Mouse (Mus musculus): ENCODE measurements around the gene Hsd11b1. TPM values are rescaled to one million over a fixed set of nuclear protein-coding genes. Genes with fewer than 3 reads are reported as not detected.

Gene Hsd11b1
- polyA plus RNA-seq, 1 experiment = not detected

DNA sequence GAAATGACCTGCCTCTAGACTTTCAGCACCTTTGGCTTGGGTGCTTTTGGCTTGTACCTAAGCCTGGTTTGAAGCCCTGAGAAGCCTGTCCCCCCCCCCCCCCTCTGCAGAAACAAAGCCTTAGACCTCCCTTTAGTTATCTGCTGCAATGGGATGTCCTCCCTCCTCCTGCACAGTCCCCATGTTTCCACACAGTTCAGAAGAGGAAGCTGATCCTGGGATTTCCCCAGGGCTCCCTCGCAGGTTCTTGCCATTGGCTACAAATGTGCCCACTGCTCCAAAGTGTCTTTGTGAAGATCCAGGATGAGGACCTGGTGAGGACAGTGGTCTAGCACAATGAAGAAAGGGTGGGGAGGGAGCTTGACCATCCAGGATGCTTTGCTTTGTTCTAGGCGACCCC lies 39.2 kb upstream of the Hsd11b1 start:
- Histone ChIP-seq H3K36me3 (ENCODE audit: control insufficient read depth, insufficient read depth, low read length, poor library complexity, severe bottlenecking) (no peaks in the 10 kb centered on the region), H3K9ac (ENCODE audit: low read depth, poor library complexity, severe bottlenecking) (no peak overlapping the region), H3K4me1 (ENCODE audit: control insufficient read depth, insufficient read depth, low read length) (no peaks in the 10 kb centered on the region), H3K9me3 (replicated peaks; ENCODE audit: control insufficient read depth, insufficient read depth, low read length, poor library complexity, severe bottlenecking) (no peaks in the 10 kb centered on the region), H3K27me3 (ENCODE audit: control insufficient read depth, insufficient read depth, low read length, poor library complexity, severe bottlenecking) (no peaks in the 10 kb centered on the region), H3K4me3 (ENCODE audit: low read depth, low read length) (no peak overlapping the region), H3K27ac (ENCODE audit: insufficient read depth, low read length) (no peak overlapping the region)
- TF ChIP-seq CTCF (IDR thresholded peaks at IDR 0.05; ENCODE audit: low read depth, low read length) (no peak), POLR2A (IDR thresholded peaks at IDR 0.05; ENCODE audit: insufficient read depth, low read length) (no peak), EP300 (IDR thresholded peaks at IDR 0.05; ENCODE audit: insufficient read depth, low read depth, low read length) (no peak)

DNA sequence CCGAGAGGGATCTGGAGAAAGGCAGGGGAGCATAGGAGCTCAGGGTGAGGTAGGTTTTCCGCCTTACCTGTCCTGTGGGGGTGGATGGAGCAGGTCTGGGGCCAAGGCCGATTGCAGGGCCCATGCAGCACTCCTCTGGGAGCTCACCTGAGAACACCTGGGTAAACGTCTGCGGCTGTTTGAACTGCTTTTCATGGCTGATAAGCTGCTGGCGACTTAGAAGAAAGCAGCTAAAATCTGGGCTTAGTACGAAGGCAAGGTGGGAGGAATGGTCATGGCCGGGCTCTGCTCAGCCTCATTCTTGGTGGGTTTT lies 38.2 kb upstream of the Hsd11b1 start:
- Histone ChIP-seq H3K27me3 (ENCODE audit: control insufficient read depth, insufficient read depth, low read length, poor library complexity, severe bottlenecking) (no peaks in the 10 kb centered on the region), H3K4me1 (ENCODE audit: control insufficient read depth, insufficient read depth, low read length) (no peaks in the 10 kb centered on the region), H3K4me3 (ENCODE audit: low read depth, low read length) (0 out of 2 replicates have a peak overlapping the region, but pooled peaks have one; percentile 7), H3K9ac (ENCODE audit: low read depth, poor library complexity, severe bottlenecking) (no peak overlapping the region), H3K9me3 (replicated peaks; ENCODE audit: control insufficient read depth, insufficient read depth, low read length, poor library complexity, severe bottlenecking) (no peaks in the 10 kb centered on the region), H3K27ac (ENCODE audit: insufficient read depth, low read length) (no peak overlapping the region), H3K36me3 (ENCODE audit: control insufficient read depth, insufficient read depth, low read length, poor library complexity, severe bottlenecking) (no peaks in the 10 kb centered on the region)
- TF ChIP-seq EP300 (IDR thresholded peaks at IDR 0.05; ENCODE audit: insufficient read depth, low read depth, low read length) (no peak), CTCF (IDR thresholded peaks at IDR 0.05; ENCODE audit: low read depth, low read length) (no peak)

- TF ChIP-seq POLR2A (IDR thresholded peaks at IDR 0.05; ENCODE audit: insufficient read depth, low read length) (no peak), EP300 (IDR thresholded peaks at IDR 0.05; ENCODE audit: insufficient read depth, low read depth, low read length) (no peak), CTCF (IDR thresholded peaks at IDR 0.05; ENCODE audit: low read depth, low read length) (no peak)
Observed at GRCm38 (mm10) chr1:193301216-193302092, 37.6 kb upstream of the Hsd11b1 start.

DNA sequence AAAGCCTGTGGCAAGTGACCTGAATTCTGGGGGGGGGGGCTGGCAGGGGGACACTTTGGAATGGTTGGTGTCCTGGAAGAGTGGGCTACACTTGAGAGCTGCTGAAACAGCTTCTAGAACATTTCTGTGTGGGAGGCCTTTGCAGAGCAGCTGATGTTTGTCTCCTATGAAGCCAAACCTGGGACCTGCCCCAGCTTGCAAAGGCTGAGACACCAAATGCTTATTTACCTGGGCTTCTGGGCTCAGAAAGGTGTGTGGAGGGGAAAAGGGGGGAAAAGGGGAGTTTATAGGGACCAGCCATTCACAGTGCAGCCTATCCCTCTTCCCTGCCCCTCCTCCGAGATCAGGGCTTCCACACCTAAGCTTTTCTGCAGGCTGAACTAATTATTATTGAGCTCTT lies 36.1 kb upstream of the Hsd11b1 start:
- Histone ChIP-seq H3K27me3 (ENCODE audit: control insufficient read depth, insufficient read depth, low read length, poor library complexity, severe bottlenecking) (no peaks in the 10 kb centered on the region), H3K9me3 (replicated peaks; ENCODE audit: control insufficient read depth, insufficient read depth, low read length, poor library complexity, severe bottlenecking) (no peaks in the 10 kb centered on the region), H3K4me1 (ENCODE audit: control insufficient read depth, insufficient read depth, low read length) (no peaks in the 10 kb centered on the region), H3K9ac (ENCODE audit: low read depth, poor library complexity, severe bottlenecking) (no peak overlapping the region), H3K36me3 (ENCODE audit: control insufficient read depth, insufficient read depth, low read length, poor library complexity, severe bottlenecking) (no peaks in the 10 kb centered on the region), H3K27ac (ENCODE audit: insufficient read depth, low read length) (no peak overlapping the region), H3K4me3 (ENCODE audit: low read depth, low read length) (no peak overlapping the region)
- no peak for TF ChIP-seq POLR2A (IDR thresholded peaks at IDR 0.05; ENCODE audit: insufficient read depth, low read length)
- no peak for TF ChIP-seq EP300 (IDR thresholded peaks at IDR 0.05; ENCODE audit: insufficient read depth, low read depth, low read length)
- TF ChIP-seq CTCF (IDR thresholded peaks at IDR 0.05; ENCODE audit: low read depth, low read length) = no peak

More at GRCm38 (mm10) chr1:193301216-193302092, 37.6 kb upstream of the Hsd11b1 start:
- H3K4me3 ChIP-seq (ENCODE audit: low read depth, low read length) = 0 out of 2 replicates have a peak overlapping the region, but pooled peaks have one; percentile 7
- H3K27me3 ChIP-seq (ENCODE audit: control insufficient read depth, insufficient read depth, low read length, poor library complexity, severe bottlenecking) = no peaks in the 10 kb centered on the region
- no peaks in the 10 kb centered on the region for H3K4me1 ChIP-seq (ENCODE audit: control insufficient read depth, insufficient read depth, low read length)
- H3K36me3 ChIP-seq (ENCODE audit: control insufficient read depth, insufficient read depth, low read length, poor library complexity, severe bottlenecking) = no peaks in the 10 kb centered on the region
- H3K9ac ChIP-seq (ENCODE audit: low read depth, poor library complexity, severe bottlenecking) = no peak overlapping the region
- H3K27ac ChIP-seq (ENCODE audit: insufficient read depth, low read length) = no peak overlapping the region
- H3K9me3 ChIP-seq (replicated peaks; ENCODE audit: control insufficient read depth, insufficient read depth, low read length, poor library complexity, severe bottlenecking) = no peaks in the 10 kb centered on the region

DNA sequence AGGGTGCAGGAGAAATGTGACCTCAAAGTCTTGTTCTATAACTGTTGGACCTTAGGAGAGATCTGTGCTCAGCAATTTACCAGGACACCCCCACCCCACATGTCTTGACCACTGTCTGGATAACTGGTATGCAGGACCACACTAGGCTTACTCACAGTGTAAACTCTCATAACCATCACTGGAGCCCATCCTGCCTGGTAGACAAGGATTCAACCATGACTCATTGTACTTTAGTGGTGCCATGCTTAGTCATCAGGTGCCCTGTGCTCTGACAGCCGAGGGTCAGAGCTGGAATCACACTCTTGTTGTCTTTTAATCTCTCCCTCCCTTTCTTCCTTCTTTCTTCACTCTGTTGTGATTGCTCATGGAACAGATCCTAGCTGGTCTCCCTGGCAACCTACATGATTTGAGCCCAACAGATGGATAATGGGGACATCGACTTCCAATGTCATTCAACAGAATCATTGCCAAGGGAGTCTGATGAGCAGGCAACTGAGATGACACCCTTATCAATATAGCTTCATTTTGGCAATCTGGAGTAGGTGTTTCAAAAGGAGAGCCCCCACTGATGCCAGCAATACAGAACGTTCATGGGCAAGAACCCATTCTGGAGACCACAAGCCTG lies 34.4 kb upstream of the Hsd11b1 start:
- H3K9me3 ChIP-seq (replicated peaks; ENCODE audit: control insufficient read depth, insufficient read depth, low read length, poor library complexity, severe bottlenecking) = no peaks in the 10 kb centered on the region
- TF ChIP-seq EP300 (IDR thresholded peaks at IDR 0.05; ENCODE audit: insufficient read depth, low read depth, low read length) (no peak), POLR2A (IDR thresholded peaks at IDR 0.05; ENCODE audit: insufficient read depth, low read length) (no peak)
- H3K27ac ChIP-seq (ENCODE audit: insufficient read depth, low read length) = no peak overlapping the region
- H3K36me3 ChIP-seq (ENCODE audit: control insufficient read depth, insufficient read depth, low read length, poor library complexity, severe bottlenecking) = no peaks in the 10 kb centered on the region
- no peak overlapping the region for H3K9ac ChIP-seq (ENCODE audit: low read depth, poor library complexity, severe bottlenecking)
- H3K4me1 ChIP-seq (ENCODE audit: control insufficient read depth, insufficient read depth, low read length) = no peaks in the 10 kb centered on the region
- no peak overlapping the region for H3K4me3 ChIP-seq (ENCODE audit: low read depth, low read length)
- H3K27me3 ChIP-seq (ENCODE audit: control insufficient read depth, insufficient read depth, low read length, poor library complexity, severe bottlenecking) = no peaks in the 10 kb centered on the region

DNA sequence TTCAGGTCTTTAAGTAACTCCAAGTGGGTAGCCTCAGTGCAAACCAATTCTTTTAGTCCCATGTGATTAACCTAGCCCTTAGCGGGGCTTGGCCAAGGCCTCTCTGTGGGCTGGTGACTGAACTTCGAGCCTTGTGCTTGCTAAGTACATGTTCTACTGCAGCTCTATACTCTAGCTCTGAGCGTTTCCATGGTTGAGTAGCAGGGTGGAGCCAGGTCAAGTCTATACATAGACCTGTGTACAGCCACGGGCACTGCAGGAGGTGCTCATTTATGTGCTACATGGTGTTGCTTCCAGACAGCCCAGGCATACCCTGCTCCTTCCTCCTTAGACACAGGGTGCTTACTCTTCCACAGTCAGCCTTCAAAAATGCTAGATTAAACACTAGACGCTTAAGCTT lies 32.0 kb upstream of the Hsd11b1 start:
- H3K27me3 ChIP-seq (ENCODE audit: control insufficient read depth, insufficient read depth, low read length, poor library complexity, severe bottlenecking) = no peaks in the 10 kb centered on the region
- no peaks in the 10 kb centered on the region for H3K9me3 ChIP-seq (replicated peaks; ENCODE audit: control insufficient read depth, insufficient read depth, low read length, poor library complexity, severe bottlenecking)
- H3K36me3 ChIP-seq (ENCODE audit: control insufficient read depth, insufficient read depth, low read length, poor library complexity, severe bottlenecking) = no peaks in the 10 kb centered on the region
- no peak overlapping the region for H3K9ac ChIP-seq (ENCODE audit: low read depth, poor library complexity, severe bottlenecking)
- TF ChIP-seq EP300 (IDR thresholded peaks at IDR 0.05; ENCODE audit: insufficient read depth, low read depth, low read length) (no peak), POLR2A (IDR thresholded peaks at IDR 0.05; ENCODE audit: insufficient read depth, low read length) (no peak), CTCF (IDR thresholded peaks at IDR 0.05; ENCODE audit: low read depth, low read length) (no peak)
- H3K27ac ChIP-seq (ENCODE audit: insufficient read depth, low read length) = no peak overlapping the region
- H3K4me3 ChIP-seq (ENCODE audit: low read depth, low read length) = no peak overlapping the region
- H3K4me1 ChIP-seq (ENCODE audit: control insufficient read depth, insufficient read depth, low read length) = no peaks in the 10 kb centered on the region

All from ES-Bruce4 (cell line).